Mouse (Mus musculus) common myeloid progenitor, adult 5-6 weeks (primary cell): Measurements from ENCODE around the gene Txnip. TPM values are rescaled to one million over a fixed set of nuclear protein-coding genes. Genes with fewer than 3 reads are reported as not detected.
A peak's percentile ranks its signal among the peaks of the same experiment; 100 is the strongest.
"Not testable (repeated sequence)": the region's sequence is repeated elsewhere in the genome, so short reads cannot be mapped to it uniquely, and the experiment has no call there.

ENCODE experiments used
- ATAC-seq: replicated peaks from 2 replicates; pipeline ENCODE4 v1.8.0; 2016; ENCODE audit warnings: low read depth, mild to moderate bottlenecking, moderate TSS enrichment, inconsistent platforms; ENCODE audit not compliant: poor library complexity, severe bottlenecking
- total RNA-seq: library from RNA; stranded (forward); fragments of 200-1000, 187-1606 nt; gene quantifications from 2 replicates; pipeline ENCODE4 v1.2.3, GENCODE M21; 2017

The Txnip gene
- 163 and 170 TPM in 2 replicates for total RNA-seq

DNA sequence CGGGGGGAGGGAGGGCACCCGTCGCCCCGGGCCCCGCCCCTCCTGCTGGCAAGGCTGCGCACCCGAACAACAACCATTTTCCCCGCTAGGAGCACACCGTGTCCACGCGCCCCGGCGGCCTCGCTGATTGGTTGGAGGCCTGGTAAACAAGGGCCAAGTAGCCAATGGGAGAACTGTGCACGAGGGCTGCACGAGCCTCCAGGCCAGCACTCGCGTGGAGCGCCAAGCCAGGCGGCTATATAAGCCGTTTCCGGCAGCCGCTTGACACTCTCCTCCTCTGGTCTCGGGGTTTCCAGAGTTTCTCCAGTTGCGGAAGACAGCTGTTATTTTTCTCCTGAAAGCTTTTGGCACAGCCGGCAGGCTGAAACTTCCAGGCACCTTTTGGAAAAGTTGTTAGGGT is at the start of gene Txnip:
Txnip (plus strand) TSS at position 264 of the 400 bp plus-strand sequence.
- ATAC-seq = peak; percentile 88

DNA sequence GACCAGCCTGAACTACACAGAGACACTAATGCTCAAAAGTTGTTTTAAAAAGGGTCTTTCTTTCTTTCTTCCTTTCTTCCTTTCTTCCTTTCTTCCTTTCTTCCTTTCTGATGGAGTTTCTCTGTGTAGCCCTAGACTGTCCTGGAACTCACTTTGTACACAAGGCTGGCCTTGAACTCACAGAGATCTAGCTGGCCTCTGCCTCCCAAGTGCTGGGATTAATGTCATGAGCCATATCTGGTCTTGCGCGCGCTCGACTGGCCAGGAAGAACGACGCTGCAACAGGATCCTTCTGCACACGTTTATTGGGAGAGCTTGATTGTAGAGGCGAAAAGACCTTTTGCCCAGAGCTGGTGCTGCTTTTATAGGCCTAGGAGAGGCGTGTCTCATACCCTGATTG is 49.8 kb upstream of the Txnip start:
- ATAC-seq = not testable (repeated sequence)

DNA sequence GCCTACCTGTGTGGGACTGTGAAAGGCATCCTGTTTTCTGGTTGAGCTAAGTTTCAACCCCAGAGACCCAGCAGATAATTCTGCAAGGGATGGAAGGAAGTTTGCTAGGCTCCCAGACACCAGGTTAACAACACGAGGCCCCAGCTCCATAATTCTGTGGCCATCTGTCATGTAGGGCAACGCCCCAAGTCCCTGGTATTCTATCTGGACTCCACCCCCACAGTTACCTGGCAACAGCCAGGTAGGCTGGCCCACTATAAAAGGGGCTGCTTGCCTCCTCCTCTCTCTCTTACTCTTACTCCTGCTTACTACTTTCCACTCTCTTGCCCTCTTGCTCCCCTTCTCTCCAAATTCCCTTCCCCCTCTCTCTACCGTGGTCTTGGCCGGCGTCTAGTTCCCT is 37.6 kb upstream of the Txnip start:
- no peak for ATAC-seq

DNA sequence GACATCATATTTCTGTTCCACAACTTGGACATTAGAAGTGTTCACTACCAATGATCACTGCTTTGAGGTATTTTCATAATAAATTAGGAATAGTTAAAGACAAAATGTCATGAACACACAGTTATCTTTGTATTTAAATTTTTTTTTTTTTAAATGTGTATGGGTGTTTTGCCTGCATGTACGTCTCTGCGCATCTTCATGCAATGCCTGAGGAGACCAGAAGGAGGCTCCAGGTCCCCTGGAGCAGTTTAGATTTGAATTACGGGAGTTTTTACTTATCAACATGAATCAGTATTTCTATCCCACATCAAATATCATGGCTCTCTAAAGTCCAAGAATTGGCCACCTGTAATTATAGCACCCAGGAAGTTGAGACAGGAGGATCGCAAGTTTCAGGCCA is 35.6 kb upstream of the Txnip start:
- ATAC-seq = 0 out of 2 replicates have a peak, but pooled peaks have one; percentile 62

DNA sequence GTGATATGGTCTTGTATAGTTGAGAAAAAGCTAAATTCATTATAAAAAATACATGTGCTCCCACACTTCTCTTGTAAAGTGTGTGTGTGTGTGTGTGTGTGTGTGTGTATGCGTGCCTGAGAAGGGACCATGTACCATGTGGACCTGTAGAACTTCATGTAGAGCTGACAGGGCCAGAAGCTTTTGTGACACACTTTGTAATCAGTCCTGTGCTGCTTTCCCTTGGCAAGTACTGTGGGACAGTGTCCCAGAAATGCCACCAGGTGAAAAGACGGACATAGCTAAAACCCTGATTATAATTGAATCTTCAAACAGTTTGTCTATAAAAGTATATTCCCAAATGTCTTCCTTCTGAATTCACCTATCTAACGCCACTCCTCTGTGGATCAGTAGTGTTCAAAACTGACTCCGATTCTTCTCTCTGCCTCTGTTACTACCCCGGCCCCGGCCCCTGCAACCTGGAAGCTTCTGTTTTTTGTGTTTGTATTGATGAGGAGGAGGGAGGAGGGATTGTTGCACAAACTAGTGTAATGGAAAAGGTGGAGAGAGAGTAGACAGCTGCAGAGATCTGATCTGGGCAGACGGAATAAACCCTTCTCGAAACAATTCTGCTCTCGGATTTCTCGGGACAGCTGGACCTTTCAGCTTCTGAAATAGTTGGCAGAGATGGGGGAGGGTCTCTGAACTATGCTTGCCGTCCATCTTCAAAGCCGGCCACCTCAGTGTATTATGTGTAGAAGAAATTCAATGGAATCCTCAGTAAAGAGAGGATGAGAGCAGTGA is 33.5 kb upstream of the Txnip start:
- ATAC-seq = no peak

DNA sequence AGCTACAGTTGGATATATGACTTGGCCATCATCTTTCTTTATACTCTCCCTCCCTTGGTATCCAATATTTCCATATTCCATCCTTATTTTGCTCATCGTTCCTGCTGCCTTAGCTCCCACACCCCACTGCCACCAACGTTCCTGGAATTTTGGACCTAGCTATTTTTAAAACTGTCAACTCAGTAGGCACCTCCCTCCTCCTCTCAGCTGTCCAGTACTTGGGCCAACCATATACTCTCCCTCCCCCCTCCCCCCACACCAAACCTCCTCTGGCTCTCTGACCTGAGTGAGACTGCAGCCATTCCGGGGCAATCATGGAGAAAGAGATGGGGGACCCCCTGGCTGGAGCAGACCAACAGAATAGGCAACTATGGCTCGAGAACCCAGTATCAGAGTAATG is 32.8 kb upstream of the Txnip start, which contains the start of gene Hfe2:
Hfe2 (plus strand) TSS at position 259 of the 400 bp plus-strand sequence.
- ATAC-seq = no peak

DNA sequence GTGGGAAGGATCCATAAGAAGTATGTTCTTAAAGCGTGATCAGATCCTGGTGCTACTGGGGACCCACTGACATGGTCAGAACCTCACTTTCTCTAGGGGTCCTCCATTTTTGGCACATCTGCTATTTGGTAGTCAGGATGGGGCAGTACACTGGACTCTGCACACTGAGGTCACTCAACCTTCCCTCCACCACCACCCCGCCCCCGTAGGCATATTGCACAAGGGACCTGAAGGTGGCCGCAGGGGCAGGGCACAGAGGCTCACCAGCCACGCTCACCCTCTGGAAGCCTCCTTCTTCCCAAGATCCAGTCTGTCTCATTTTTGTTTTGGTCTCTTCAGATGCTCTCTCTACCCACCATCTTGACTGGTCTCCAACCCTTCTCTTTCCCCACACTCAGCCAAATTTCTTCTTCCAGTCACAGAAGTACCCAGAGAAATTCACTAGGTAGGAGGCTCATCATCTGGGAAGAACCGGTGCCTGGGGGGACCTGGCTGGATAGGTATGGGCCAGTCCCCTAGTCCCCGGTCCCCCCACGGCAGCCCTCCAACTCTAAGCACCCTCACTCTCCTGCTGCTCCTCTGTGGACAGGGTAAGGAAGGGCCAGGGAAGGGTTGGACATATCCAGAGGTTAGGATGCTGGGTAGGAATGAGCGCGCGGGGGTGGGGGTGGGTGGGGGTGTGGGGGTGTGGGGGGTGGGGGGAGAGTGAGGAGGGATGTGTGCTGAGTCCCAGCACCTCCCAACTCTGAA is 31.6 kb upstream of the Txnip start:
- no peak for ATAC-seq

DNA sequence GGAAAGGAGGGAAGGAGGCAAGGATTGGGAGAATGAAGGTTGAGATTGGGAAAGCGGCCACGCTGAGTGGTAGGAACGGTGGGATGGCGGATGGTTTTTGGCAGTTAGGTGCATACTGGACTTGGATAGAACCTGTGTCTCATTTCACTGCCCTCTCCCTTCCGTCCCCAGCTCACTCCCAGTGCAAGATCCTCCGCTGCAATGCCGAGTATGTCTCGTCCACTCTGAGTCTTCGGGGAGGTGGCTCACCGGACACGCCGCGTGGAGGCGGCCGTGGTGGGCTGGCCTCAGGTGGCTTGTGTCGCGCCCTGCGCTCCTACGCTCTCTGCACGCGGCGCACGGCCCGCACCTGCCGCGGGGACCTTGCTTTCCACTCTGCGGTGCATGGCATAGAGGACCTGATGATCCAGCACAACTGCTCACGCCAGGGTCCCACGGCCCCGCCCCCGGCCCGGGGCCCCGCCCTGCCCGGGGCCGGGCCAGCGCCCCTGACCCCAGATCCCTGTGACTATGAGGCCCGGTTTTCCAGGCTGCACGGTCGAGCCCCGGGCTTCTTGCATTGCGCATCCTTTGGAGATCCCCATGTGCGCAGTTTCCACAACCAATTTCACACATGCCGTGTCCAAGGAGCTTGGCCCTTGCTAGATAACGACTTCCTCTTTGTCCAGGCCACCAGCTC is 30.8 kb upstream of the Txnip start:
- ATAC-seq = peak; percentile 25; the same call in 1 of the 2 replicates

DNA sequence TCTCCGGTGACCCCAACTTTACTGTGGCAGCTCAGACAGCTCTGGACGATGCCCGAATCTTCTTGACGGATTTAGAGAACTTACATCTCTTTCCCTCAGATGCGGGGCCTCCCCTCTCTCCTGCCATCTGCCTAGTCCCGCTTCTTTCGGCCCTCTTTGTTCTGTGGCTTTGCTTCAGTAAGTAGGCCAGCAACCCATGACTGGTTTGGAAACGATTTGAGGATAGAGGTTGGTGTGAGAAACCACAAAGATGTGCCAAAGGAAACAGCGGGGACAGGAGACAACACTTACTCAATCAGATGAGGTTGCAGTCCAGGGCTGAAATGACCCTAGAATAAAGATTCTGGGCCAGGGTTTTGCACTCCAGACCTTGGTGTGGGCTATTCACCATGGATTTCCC is 29.3 kb upstream of the Txnip start:
- no peak for ATAC-seq

DNA sequence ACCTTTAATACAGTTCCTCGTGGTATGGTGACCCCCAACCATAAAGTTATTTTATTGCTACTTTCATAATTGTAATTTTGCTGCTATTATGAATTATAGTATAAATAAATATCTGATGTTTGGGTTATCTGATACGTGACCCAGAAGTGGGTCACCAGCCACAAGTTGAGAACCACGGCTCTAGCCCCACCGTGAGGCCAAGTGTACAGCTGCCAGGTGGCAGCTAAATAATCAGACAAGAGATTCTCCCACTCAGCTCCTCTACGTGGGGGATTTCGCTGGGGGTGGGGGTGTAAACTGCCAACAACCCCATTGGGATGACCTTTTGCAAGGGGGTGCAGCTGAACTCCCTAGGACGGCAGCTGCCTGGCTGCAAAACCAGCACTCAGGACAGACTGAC is 25.7 kb upstream of the Txnip start:
- ATAC-seq = no peak

DNA sequence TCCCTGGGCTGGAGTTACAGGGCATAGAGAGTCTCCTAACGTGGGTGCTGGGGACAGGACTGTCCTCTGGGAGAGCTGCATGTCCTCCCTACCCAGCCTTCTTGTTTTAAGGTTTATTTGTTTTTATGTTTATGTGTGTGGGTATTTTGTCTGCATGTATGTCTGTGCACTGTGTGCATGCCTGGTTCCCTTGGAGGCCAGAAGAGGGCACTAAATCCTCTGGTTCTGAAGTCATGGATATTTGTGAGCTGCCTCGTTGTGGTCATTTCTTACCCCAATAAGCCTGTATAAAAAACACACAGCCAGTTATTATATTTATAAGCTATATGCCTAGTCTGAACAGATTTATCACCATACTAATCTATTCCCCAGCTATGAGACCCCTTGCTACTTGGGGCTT is 23.5 kb upstream of the Txnip start:
- no peak for ATAC-seq

DNA sequence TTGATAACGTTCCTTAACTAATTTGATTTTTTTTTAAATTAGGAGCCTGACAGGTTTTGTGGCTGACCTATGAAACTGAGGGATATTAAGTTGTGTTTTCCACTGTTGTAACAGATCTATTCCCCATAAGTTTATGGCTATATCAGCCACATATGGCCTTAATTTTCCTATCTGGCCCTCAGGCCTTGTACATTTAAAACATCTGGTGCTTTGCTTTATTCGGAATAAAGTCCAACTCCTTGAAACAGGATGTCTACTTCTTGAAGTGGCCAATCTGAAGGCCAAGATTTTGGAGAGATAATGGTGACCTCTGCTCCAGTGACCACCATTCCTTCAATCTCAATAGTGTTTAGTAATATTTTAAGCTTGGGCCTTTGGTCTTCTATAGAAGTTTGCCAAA is 18.4 kb upstream of the Txnip start:
- no peak for ATAC-seq

DNA sequence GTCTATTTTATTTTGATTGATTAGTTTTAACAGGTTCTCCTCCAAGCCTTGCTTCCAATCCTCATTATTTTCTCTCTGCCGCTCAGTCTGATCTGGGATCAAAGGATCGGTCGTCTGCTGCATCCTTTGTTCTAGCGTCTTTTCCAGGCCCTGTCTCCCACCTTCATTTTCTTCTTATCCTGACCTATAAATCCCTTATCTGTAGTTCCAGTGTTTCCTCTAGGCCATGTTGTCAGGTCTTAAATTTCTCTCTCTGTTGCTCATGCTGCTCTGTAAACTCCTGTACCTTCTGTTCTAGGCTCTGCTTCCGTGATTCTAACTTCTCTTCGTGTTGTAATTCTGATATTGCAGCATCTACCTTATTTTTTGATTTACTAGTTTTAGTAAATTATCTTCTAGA is 17.0 kb upstream of the Txnip start:
- no peak for ATAC-seq

DNA sequence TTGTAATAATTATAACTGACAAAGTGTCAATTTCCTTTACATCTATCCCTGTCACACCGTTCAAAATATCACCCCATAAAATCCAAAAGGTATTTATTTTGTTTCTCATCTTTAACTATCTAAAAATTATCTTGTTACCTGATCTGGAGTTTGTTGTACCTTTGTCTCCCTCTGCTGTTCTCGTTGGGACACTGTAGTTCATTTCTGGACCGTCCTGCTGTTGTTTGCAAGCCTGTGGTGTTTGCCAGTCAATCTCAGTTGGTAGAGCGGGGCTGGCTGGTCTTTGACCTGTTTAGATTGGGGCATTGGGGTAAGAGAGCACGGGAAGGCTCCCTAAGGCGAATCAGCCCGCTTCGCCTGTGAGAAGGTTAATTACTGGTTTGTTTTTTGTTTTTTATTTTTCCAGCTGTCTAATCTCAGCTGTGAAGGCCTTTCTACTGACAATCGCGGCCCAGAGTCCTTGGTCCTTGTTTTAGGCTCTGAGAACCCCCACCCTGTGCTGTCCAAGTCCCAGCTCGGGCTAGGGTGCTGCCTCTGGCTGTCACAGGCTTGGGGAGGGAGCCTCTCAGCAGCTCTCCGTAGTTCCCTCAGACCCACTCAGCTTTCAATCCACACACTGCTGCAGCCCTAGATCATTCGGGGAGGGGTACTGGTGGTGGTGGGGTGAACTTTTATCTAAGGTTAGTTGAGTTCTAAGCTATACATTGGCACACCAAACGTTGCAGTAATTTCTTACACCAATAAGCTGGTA is 16.3 kb upstream of the Txnip start:
- 0 out of 2 replicates have a peak, but pooled peaks have one; percentile 32 for ATAC-seq

DNA sequence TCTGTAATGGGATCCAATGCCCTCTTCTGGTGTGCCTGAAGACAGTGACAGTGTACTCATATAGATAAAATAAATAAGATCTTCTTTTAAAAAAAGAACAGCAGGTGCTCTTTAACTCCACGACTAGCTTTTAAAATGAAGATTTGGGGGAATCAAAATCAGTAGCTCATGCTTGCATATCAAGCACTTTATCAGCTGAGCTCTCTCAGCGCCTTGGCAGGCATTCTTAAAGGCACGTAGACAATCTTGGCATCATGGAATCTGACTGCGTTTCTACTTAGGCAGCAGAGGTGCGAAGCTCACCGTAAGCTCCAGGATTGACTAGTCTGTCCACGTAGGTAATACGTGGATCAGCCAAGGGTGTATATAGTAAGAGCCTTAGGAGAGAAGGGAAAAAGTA is 15.2 kb upstream of the Txnip start:
- no peak for ATAC-seq

DNA sequence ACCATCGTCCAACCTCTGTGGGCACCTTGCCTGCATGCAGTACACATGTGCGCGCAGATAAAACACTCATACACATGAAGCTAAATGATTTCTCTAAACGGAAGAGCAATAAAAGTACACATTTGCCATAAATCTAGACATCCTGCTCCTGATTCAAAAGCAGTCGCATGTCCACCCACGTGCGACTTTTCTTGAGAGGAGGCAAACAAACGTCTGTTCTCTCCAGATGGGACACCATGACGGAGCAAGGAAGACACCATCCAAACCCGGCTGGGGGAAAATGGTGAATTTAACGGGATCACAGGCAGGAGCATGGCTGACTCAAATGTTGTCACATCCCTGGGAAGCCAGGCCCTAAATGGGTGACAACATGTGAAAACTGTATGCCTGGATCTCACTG is 14.4 kb upstream of the Txnip start:
- no peak for ATAC-seq

DNA sequence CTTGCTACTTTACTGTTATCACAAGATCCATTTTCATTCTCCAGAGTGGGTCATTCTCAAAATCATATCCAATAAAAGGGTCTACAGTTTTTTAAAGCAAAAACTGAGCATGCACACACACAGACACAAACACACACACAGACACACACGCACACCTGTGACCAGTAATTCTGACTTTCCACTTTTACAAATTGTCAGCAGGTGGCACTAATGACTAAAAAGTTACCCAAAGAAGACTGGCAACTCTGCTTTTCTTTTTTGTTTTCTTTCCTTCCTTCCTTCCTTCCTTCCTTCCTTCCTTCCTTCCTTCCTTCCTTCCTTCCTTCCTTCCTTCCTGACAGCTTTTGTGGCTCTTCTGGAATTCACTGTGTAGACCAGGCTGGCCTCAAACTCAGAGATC is 12.2 kb upstream of the Txnip start:
- no peak for ATAC-seq

DNA sequence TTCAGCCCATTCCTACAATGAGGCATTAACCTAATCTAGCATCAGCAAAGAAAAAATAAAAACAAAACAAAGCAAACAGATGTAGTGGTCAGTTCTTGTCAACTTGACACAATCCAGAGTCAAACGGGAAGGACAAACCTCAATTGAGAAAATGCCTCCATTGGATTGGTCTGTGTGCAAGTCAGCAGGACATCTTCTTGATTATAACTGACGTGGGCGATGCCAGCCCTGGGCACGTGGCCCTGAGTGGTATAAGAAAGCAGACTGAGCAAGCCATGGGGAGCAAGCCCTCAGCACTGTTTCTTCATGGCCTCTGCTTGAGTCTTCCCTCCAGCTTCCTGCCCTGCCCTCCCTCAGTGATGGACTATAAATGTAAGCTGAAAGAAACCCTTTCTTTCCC is 10.9 kb upstream of the Txnip start:
- no peak for ATAC-seq

DNA sequence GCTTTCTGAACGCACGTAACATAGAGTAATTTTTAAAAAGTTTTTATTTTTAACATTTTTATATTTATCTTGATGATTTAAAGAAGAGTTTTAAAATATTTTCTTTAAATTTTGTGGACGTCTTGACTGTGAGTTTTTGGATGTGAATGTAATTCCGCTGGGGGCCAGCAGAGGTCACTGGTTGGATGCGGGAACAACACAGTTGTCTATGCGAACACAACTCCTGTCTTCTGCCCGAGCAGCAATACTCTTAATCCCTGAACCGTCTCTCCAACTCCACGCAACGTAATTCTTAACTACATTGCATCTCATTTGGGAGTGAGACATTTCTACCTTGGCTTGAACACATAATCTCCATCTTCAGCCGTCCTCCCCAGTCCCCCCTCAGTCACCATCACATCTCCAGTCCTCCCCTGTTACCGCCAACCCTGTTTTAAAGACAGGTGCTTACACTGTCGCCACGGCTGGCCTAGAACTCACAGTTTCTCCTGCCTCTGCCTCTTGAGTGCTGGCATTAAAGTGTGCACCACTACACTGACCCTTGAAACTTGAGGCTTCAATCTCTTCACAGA is 10.3 kb upstream of the Txnip start:
- ATAC-seq = peak; percentile 90

DNA sequence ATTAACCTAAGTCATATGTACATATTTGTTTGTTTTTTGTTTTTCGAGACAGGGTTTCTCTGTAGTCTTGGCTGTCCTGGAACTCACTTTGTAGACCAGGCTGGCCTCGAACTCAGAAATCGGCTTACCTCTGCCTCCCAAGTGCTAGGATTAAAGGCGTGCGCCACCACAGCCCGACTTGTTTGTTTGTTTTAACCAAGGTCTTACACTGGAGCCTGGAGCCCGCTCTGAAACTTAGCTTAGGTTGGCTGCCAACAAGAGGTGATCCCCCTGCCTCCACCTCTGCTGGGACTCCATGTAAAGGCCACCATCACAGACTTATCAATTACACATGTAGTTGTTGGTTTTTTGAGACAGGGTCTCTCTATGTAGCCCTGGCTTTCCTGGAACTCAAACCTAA is 8.9 kb upstream of the Txnip start:
- no peak for ATAC-seq
